Mouse (Mus musculus): Measurements from ENCODE around the gene Duoxa1.

DNA sequence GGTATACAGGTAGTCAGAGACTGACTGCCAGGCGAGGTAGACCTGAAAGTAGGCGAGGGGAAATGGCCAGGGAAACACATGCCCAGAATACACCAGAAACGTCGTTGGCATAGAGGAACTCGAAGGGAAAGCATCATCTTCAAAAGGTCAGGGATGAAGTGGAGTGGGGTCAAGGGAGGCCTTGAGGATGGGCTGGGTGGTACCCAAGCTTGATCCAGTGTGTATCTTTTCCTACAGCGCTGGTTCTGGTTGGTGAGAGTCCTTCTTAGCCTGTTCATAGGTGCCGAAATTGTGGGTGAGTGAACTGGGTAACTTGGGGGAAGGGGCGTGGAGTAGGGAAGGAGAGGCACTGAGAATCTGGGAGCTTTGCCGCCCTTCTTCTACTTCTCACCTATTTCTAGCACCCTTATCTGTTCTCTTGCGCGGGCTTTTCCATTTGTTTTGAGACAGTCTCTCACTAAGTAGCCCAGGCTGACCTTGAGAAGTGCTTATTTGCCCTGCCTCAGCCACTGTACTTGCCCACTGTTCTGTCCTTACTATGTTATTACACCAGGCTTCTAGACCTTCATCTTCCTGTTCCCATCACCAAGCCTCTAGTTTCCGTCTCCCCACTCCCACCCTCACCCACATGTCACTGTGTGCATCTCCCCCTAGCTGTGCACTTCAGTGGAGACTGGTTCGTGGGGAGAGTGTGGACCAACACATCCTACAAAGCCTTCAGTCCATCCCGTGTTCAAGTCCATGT is 13.4 kb downstream of the Duoxa1 start:
- TF ChIP-seq FLI1 (IDR thresholded peaks at IDR 0.05; ENCODE audit: low read length), result no peak
- no peak for TF ChIP-seq GATA1 (IDR thresholded peaks at IDR 0.05; ENCODE audit: borderline replicate concordance, low read length)

Measured in megakaryocyte, embryonic 14.5 days (primary cell).